Mouse (Mus musculus) erythroblast, embryonic 14.5 days (primary cell): ENCODE results near the gene Suds3.

Experiments used
- GATA1 ChIP-seq: IDR thresholded peaks from 2 replicates; pipeline ENCODE4 v1.6.1; 2012; ENCODE audit warnings: low read length, inconsistent platforms, mixed read lengths
- TAL1 ChIP-seq: IDR thresholded peaks from 3 replicates; pipeline ENCODE4 v1.6.1; 2012; ENCODE audit warnings: low read length, inconsistent platforms, mixed read lengths

DNA sequence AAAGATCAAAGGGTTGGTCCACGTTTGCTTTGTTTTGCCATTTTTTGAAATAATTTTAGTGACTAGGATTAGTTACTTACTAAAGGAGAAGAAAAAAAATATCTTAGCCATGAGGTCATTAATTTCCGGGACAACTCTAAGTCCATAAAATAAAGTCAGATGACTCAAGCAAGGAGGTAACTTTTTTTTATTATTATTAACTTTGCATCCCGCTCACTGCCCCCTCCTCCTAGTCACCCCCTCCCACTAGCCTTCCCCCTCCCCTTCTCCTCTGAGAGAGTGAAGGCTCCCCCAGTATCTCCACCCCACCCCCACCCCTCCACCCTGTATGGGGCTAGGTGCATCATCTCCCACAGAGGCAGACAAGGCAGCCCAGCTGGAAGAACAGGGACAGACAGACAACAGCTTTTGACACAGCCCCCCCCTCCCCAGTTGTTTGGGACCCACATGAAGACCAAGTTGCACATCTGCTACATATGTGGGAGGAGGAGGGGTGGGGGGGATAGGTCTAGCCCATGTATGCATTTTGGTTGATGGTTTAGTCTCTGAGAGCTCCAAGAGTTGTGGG is 19.1 kb upstream of the Suds3 start:
- TF ChIP-seq TAL1: no peak
- no peak for TF ChIP-seq GATA1
